Mouse (Mus musculus) MEL (cell line): ENCODE results near the gene Adam10. TPM values are rescaled to one million over a fixed set of nuclear protein-coding genes. Genes with fewer than 3 reads are reported as not detected.

ENCODE experiments used
- DNase-seq: peaks from one replicate; pipeline ENCODE4 v3.0.0; 2011; ENCODE audit warnings: low read depth, low spot score
- H3K27ac ChIP-seq: 2 replicates; pipeline ENCODE4 v1.5.1; 2012; ENCODE audit warnings: low read depth, mild to moderate bottlenecking, control low read depth, low read length, moderate library complexity; ENCODE audit not compliant: control insufficient read depth
- H3K27me3 ChIP-seq, 2 experiments: fragments of 150-350 bp in 1 of 2; sonication (generic) in 1 of 2; 2 replicates each; pipeline ENCODE4 v1.6.1; 2012; ENCODE audit warnings: low read length in 2 of 2, mild to moderate bottlenecking in 2 of 2, improper control_type of control experiment in 1 of 2, moderate library complexity in 1 of 2; ENCODE audit not compliant: insufficient read depth in 2 of 2, control insufficient read depth in 1 of 2
- H3K36me3 ChIP-seq, 2 experiments: 2 replicates each; pipeline ENCODE4 v1.6.1; 2012 to 2014; ENCODE audit warnings: low read length in 2 of 2, improper control_type of control experiment in 1 of 2, inconsistent platforms in 1 of 2, mild to moderate bottlenecking in 1 of 2; ENCODE audit not compliant: insufficient read depth in 2 of 2, control insufficient read depth in 1 of 2
- H3K4me1 ChIP-seq, 2 experiments: fragments of 150-350 bp in 1 of 2; sonication (generic) in 1 of 2; 2 replicates each; pipeline ENCODE4 v1.6.1; 2012; ENCODE audit warnings: low read length in 2 of 2, improper control_type of control experiment in 1 of 2, mild to moderate bottlenecking in 1 of 2; ENCODE audit not compliant: insufficient read depth in 2 of 2, control insufficient read depth in 1 of 2
- H3K4me3 ChIP-seq, 2 experiments: fragments of 150-350 bp in 1 of 2; sonication (generic) in 1 of 2; 2 replicates each; pipeline ENCODE4 v1.5.1; 2012; ENCODE audit warnings: low read depth in 2 of 2, low read length in 2 of 2, mild to moderate bottlenecking in 2 of 2, moderate library complexity in 2 of 2, control low read depth in 1 of 2, improper control_type of control experiment in 1 of 2; ENCODE audit not compliant: control insufficient read depth in 1 of 2, insufficient read depth in 1 of 2
- H3K79me2 ChIP-seq: 2 replicates; pipeline ENCODE4 v1.6.1; 2012; ENCODE audit warnings: mild to moderate bottlenecking, low read length, moderate library complexity; ENCODE audit not compliant: control insufficient read depth, poor library complexity, insufficient read depth
- H3K9ac ChIP-seq: 2 replicates; pipeline ENCODE4 v1.6.1; 2012; ENCODE audit warnings: low read depth, mild to moderate bottlenecking, control low read depth, low read length, moderate library complexity; ENCODE audit not compliant: control insufficient read depth, poor library complexity, severe bottlenecking
- H3K9me3 ChIP-seq: fragments of 150-350 bp; sonication (generic); replicated peaks from 2 replicates; pipeline ENCODE4 v1.6.1; 2012; ENCODE audit warnings: mild to moderate bottlenecking, low read length, improper control_type of control experiment, moderate library complexity; ENCODE audit not compliant: insufficient read depth
- BHLHE40 ChIP-seq: IDR thresholded peaks from 2 replicates; pipeline ENCODE4 v1.6.1; 2012; ENCODE audit warnings: low read depth, mild to moderate bottlenecking, inconsistent platforms, low read length, improper control_type of control experiment, borderline replicate concordance
- CHD1 ChIP-seq: IDR thresholded peaks from 2 replicates; pipeline ENCODE4 v1.6.1; 2012; ENCODE audit warnings: low read depth, mild to moderate bottlenecking, inconsistent platforms, low read length, improper control_type of control experiment
- E2F4 ChIP-seq: IDR thresholded peaks from 2 replicates; pipeline ENCODE4 v1.6.1; 2011; ENCODE audit warnings: low read depth, low read length, improper control_type of control experiment, borderline replicate concordance
- ELF1 ChIP-seq: IDR thresholded peaks from 2 replicates; pipeline ENCODE4 v1.6.1; 2014; ENCODE audit warnings: low read depth, mild to moderate bottlenecking, inconsistent platforms, low read length, improper control_type of control experiment, moderate library complexity
- EP300 ChIP-seq, 2 experiments: IDR thresholded peaks; 2 replicates each; pipeline ENCODE4 v1.6.1; 2011; ENCODE audit warnings: improper control_type of control experiment in 2 of 2, low read length in 2 of 2, low read depth in 1 of 2, mild to moderate bottlenecking in 1 of 2
- ETS1 ChIP-seq: IDR thresholded peaks from 2 replicates; pipeline ENCODE4 v1.6.1; 2012; ENCODE audit warnings: low read depth, mild to moderate bottlenecking, inconsistent platforms, low read length, improper control_type of control experiment, moderate library complexity
- HCFC1 ChIP-seq: IDR thresholded peaks from 2 replicates; pipeline ENCODE4 v1.6.1; 2012; ENCODE audit warnings: low read depth, mild to moderate bottlenecking, inconsistent platforms, low read length, improper control_type of control experiment, moderate library complexity
- JUND ChIP-seq: IDR thresholded peaks from 2 replicates; pipeline ENCODE4 v1.6.1; 2011; ENCODE audit warnings: low read depth, mild to moderate bottlenecking, improper control_type of control experiment, low read length
- KAT2A ChIP-seq: conservative IDR thresholded peaks from 2 replicates; pipeline ENCODE4 v1.6.1; 2012; ENCODE audit warnings: low read depth, low read length, improper control_type of control experiment, inconsistent platforms
- MAFK ChIP-seq: IDR thresholded peaks from 2 replicates; pipeline ENCODE4 v1.6.1; 2011; ENCODE audit warnings: low read depth, mild to moderate bottlenecking, low read length, improper control_type of control experiment, borderline replicate concordance
- MAX ChIP-seq: IDR thresholded peaks from 2 replicates; pipeline ENCODE4 v1.6.1; 2011; ENCODE audit warnings: low read length, improper control_type of control experiment
- MAZ ChIP-seq: IDR thresholded peaks from 2 replicates; pipeline ENCODE4 v1.6.1; 2012; ENCODE audit warnings: low read depth, mild to moderate bottlenecking, inconsistent platforms, low read length, improper control_type of control experiment
- NRF1 ChIP-seq: IDR thresholded peaks from 2 replicates; pipeline ENCODE4 v1.6.1; 2014; ENCODE audit warnings: low read depth, mild to moderate bottlenecking, inconsistent platforms, low read length, improper control_type of control experiment, moderate library complexity; ENCODE audit not compliant: poor library complexity, insufficient read depth, severe bottlenecking
- POLR2A ChIP-seq, 2 experiments: IDR thresholded peaks; 2 replicates each; pipeline ENCODE4 v1.6.1; 2011 to 2012; ENCODE audit warnings: low read length in 2 of 2, mild to moderate bottlenecking in 2 of 2, control low read depth in 1 of 2, improper control_type of control experiment in 1 of 2, low read depth in 1 of 2, moderate library complexity in 1 of 2; ENCODE audit not compliant: control insufficient read depth in 1 of 2, insufficient read depth in 1 of 2, poor library complexity in 1 of 2
- POLR2AphosphoS5 ChIP-seq: IDR thresholded peaks from 2 replicates; pipeline ENCODE4 v1.6.1; 2012; ENCODE audit warnings: low read depth, borderline replicate concordance, mild to moderate bottlenecking, inconsistent platforms, low read length, moderate library complexity, mixed read lengths
- RAD21 ChIP-seq: IDR thresholded peaks from 2 replicates; pipeline ENCODE4 v1.6.1; 2011; ENCODE audit warnings: mild to moderate bottlenecking, low read depth, low read length, improper control_type of control experiment
- RCOR1 ChIP-seq: IDR thresholded peaks from 2 replicates; pipeline ENCODE4 v1.6.1; 2012; ENCODE audit warnings: low read depth, mild to moderate bottlenecking, inconsistent platforms, low read length, improper control_type of control experiment
- SMC3 ChIP-seq: IDR thresholded peaks from 2 replicates; pipeline ENCODE4 v1.6.1; 2011; ENCODE audit warnings: low read depth, low read length, improper control_type of control experiment
- TAL1 ChIP-seq: IDR thresholded peaks from 2 replicates; pipeline ENCODE4 v1.6.1; 2012; ENCODE audit warnings: mild to moderate bottlenecking, inconsistent platforms, low read length, moderate library complexity, mixed read lengths
- TBP ChIP-seq: IDR thresholded peaks from 2 replicates; pipeline ENCODE4 v1.8.0; 2011; ENCODE audit warnings: low read depth, low read length, improper control_type of control experiment
- USF1 ChIP-seq: IDR thresholded peaks from 2 replicates; pipeline ENCODE4 v1.6.1; 2014; ENCODE audit warnings: low read depth, mild to moderate bottlenecking, inconsistent platforms, low read length, improper control_type of control experiment, moderate library complexity
- USF2 ChIP-seq, 2 experiments: IDR thresholded peaks; 2 replicates each; pipeline ENCODE4 v1.6.1; 2011 to 2012; ENCODE audit warnings: improper control_type of control experiment in 2 of 2, low read length in 2 of 2, borderline replicate concordance in 1 of 2, inconsistent platforms in 1 of 2, low read depth in 1 of 2, mild to moderate bottlenecking in 1 of 2; ENCODE audit not compliant: insufficient read depth in 1 of 2
- ZC3H11A ChIP-seq: IDR thresholded peaks from 2 replicates; pipeline ENCODE4 v1.6.1; 2012; ENCODE audit warnings: low read depth, mild to moderate bottlenecking, inconsistent platforms, low read length, improper control_type of control experiment
- ZMIZ1 ChIP-seq: IDR thresholded peaks from 2 replicates; pipeline ENCODE4 v1.6.1; 2012; ENCODE audit warnings: low read depth, mild to moderate bottlenecking, inconsistent platforms, low read length, improper control_type of control experiment, moderate library complexity
- ZNF384 ChIP-seq: IDR thresholded peaks from 2 replicates; pipeline ENCODE4 v1.6.1; 2012; ENCODE audit warnings: low read depth, mild to moderate bottlenecking, inconsistent platforms, low read length, improper control_type of control experiment
- polyA plus RNA-seq, 2 experiments: library from polyadenylated mRNA; stranded (reverse) in 1 of 2; unstranded in 1 of 2; fragments of >175 nt in 1 of 2; fragments of >200 nt in 1 of 2; gene quantifications; 2 replicates each; pipeline versions ENCODE4 v1.2.1 to v1.2.4; 2012; ENCODE audit warnings: low replicate concordance in 2 of 2, low read depth in 1 of 2; ENCODE audit not compliant: insufficient read length in 2 of 2, insufficient read depth in 1 of 2, missing spikeins in 1 of 2
- total RNA-seq: library from RNA; depleted of rRNA; stranded (reverse); fragments of 300-350 nt; gene quantifications from 2 replicates; pipeline ENCODE4 v1.2.3, GENCODE M21; 2012

Gene Adam10
- total and polyA plus RNA-seq, 3 experiments = 20.3 to 127 (median 52.0) TPM

DNA sequence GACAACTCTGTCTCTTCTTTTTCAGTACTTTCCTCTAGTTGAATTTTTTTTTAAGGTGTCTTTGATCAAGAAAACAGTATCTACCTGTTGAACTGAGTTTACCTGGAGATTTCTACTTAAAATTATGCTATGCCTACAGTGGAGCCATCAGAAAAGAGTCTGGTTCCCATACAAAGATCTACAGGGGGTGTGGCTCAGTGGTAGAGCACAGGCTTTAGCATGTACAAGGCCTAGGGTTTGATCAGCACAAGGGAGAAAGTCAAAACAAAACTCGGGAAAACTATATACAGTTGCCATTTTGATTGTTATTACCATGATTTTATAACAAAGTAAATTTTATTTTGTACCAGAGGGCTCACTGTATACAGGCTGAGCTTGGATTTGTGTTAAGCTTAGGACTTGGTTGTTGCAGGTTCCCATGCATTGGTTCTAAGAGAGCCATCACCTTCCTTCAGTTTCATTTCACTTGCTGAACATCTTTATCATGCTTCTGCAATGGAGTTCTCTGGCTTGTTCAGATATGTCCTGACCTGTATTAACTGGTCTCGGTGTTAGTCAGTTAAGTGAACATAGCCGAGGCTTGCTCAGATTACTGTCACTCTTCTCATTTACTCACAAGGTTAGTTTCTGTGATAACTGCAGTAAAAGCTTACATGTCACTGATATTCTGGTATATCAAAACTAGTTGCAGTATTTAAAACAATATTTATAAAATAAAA lies 72.9 kb downstream of the Adam10 start:
- H3K9me3 ChIP-seq = no peaks in the 10 kb centered on the region
- no peak overlapping the region for H3K9ac ChIP-seq
- no peak overlapping the region for H3K27ac ChIP-seq
- no peaks in the 10 kb centered on the region for H3K79me2 ChIP-seq
- H3K36me3 ChIP-seq = peaks cover 4 to 31% of the 10 kb centered on the region in 2 experiments; a peak in 3 of 4 replicates
- TF ChIP-seq ETS1 (no peak), KAT2A (no peak), TBP (no peak), RCOR1 (no peak), USF2 (IDR thresholded peaks at IDR 0.05; ENCODE audit: borderline replicate concordance in 1 of 2, insufficient read depth in 1 of 2, low read depth in 1 of 2, low read length in 2 of 2) (no peak), SMC3 (no peak), TAL1 (no peak), CHD1 (no peak), ZMIZ1 (no peak), MAZ (no peak), MAX (no peak), ZNF384 (no peak), BHLHE40 (no peak), EP300 (IDR thresholded peaks at IDR 0.05; ENCODE audit: low read depth in 1 of 2, low read length in 2 of 2) (no peak)
- DNase-seq = no peak
- no peaks in the 10 kb centered on the region for H3K27me3 ChIP-seq
- H3K4me3 ChIP-seq = no peak overlapping the region
- no peaks in the 10 kb centered on the region for H3K4me1 ChIP-seq

- DNase-seq = no peak
Measured at GRCm38 (mm10) chr9:70760974-70761373, 82.2 kb downstream of the Adam10 start.

More at GRCm38 (mm10) chr9:70760974-70761373, 82.2 kb downstream of the Adam10 start:
- no peak overlapping the region for H3K27ac ChIP-seq
- H3K79me2 ChIP-seq = no peaks in the 10 kb centered on the region
- no peak overlapping the region for H3K4me3 ChIP-seq
- no peak overlapping the region for H3K9ac ChIP-seq
- no peaks in the 10 kb centered on the region for H3K4me1 ChIP-seq
- TF ChIP-seq NRF1 (no peak), MAFK (no peak), POLR2AphosphoS5 (no peak), ELF1 (no peak), HCFC1 (no peak), SMC3 (no peak), POLR2A (IDR thresholded peaks at IDR 0.05; ENCODE audit: control insufficient read depth in 1 of 2, insufficient read depth in 1 of 2, low read depth in 1 of 2, low read length in 2 of 2, poor library complexity in 1 of 2) (no peak), USF1 (no peak), EP300 (IDR thresholded peaks at IDR 0.05; ENCODE audit: low read depth in 1 of 2, low read length in 2 of 2) (no peak), ZC3H11A (no peak), KAT2A (no peak), JUND (no peak), E2F4 (no peak), RAD21 (no peak)
- TF ChIP-seq, all 39 proteins: peak for 0
- Histone ChIP-seq H3K9me3 (no peaks in the 10 kb centered on the region), H3K36me3 (peaks cover 0 to 25% of the 10 kb centered on the region in 2 experiments; a peak in 3 of 4 replicates), H3K27me3 (no peaks in the 10 kb centered on the region)
